Mouse (Mus musculus): ENCODE measurements around the gene Usp13. TPM values are rescaled to one million over a fixed set of nuclear protein-coding genes. Genes with fewer than 3 reads are reported as not detected.

Usp13 gene
- total and polyA plus RNA-seq, 2 experiments = 0.02 to 0.09 TPM

GRCm38 (mm10) chr3:32871081-32871480, 53.7 kb downstream of the Usp13 start:
- no peaks in the 10 kb centered on the region for H3K4me1 ChIP-seq (ENCODE audit: control insufficient read depth, insufficient read depth, low read length)
- no peak overlapping the region for H3K9ac ChIP-seq (ENCODE audit: low read depth, low read length)
- DNase-seq (ENCODE audit: extremely low read depth, low read depth, low spot score) = no peak
- no peak overlapping the region for H3K27ac ChIP-seq (replicated peaks; ENCODE audit: insufficient read depth, low read depth, low read length)
- TF ChIP-seq CTCF (IDR thresholded peaks at IDR 0.05; ENCODE audit: low read depth, low read length) (no peak), POLR2A (IDR thresholded peaks at IDR 0.05; ENCODE audit: extremely low read depth, insufficient read depth, low read length) (no peak)
- no peaks in the 10 kb centered on the region for H3K79me2 ChIP-seq (ENCODE audit: control insufficient read depth, insufficient read depth, low read length)
- WGBS = 81% methylated on average over 3 of the region's 3 CpGs
- H3K36me3 ChIP-seq (ENCODE audit: control insufficient read depth, insufficient read depth, low read length) = no peaks in the 10 kb centered on the region
- H3K4me3 ChIP-seq (ENCODE audit: insufficient read depth, low read depth, low read length) = no peak overlapping the region
- no peaks in the 10 kb centered on the region for H3K27me3 ChIP-seq (ENCODE audit: control insufficient read depth, insufficient read depth, low read length)

DNA sequence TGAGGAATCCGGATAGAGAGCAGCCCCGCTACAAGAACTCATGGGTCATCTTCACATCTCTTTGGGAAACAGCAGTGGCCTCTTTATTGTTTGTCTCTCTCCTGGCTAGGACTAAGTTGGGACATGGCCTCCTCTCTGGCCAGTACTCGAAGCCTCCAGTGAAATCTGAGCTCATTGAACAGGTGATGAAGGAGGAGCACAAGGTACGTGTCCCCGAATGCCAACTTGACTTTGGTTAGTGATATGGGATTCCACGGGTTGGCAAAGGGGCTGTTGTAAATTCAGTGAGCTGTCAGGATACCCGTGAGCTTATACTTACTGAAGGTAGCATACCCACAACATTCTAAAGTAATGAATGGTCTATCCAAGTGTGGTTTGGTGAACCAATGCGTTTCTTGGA, 69.0 kb downstream of the Usp13 start:
- no peak for TF ChIP-seq POLR2A (IDR thresholded peaks at IDR 0.05; ENCODE audit: extremely low read depth, insufficient read depth, low read length)
- no peak for TF ChIP-seq CTCF (IDR thresholded peaks at IDR 0.05; ENCODE audit: low read depth, low read length)

GRCm38 (mm10) chr3:32888886-32889285, 71.5 kb downstream of the Usp13 start:
- H3K27me3 ChIP-seq (ENCODE audit: control insufficient read depth, insufficient read depth, low read length) = no peaks in the 10 kb centered on the region
- H3K4me1 ChIP-seq (ENCODE audit: control insufficient read depth, insufficient read depth, low read length) = no peaks in the 10 kb centered on the region
- no peaks in the 10 kb centered on the region for H3K36me3 ChIP-seq (ENCODE audit: control insufficient read depth, insufficient read depth, low read length)
- no peak for DNase-seq (ENCODE audit: extremely low read depth, low read depth, low spot score)
- no peak overlapping the region for H3K4me3 ChIP-seq (ENCODE audit: insufficient read depth, low read depth, low read length)
- no peak overlapping the region for H3K9ac ChIP-seq (ENCODE audit: low read depth, low read length)
- no peaks in the 10 kb centered on the region for H3K79me2 ChIP-seq (ENCODE audit: control insufficient read depth, insufficient read depth, low read length)
- 91% methylated on average over 5 of the region's 5 CpGs for WGBS
- TF ChIP-seq CTCF (IDR thresholded peaks at IDR 0.05; ENCODE audit: low read depth, low read length) (no peak), POLR2A (IDR thresholded peaks at IDR 0.05; ENCODE audit: extremely low read depth, insufficient read depth, low read length) (no peak)
- H3K27ac ChIP-seq (replicated peaks; ENCODE audit: insufficient read depth, low read depth, low read length) = no peak overlapping the region

More for the DNA sequence above, 69.0 kb downstream of the Usp13 start:
- Histone ChIP-seq H3K27ac (replicated peaks; ENCODE audit: insufficient read depth, low read depth, low read length) (no peak overlapping the region), H3K36me3 (ENCODE audit: control insufficient read depth, insufficient read depth, low read length) (no peaks in the 10 kb centered on the region), H3K79me2 (ENCODE audit: control insufficient read depth, insufficient read depth, low read length) (no peaks in the 10 kb centered on the region), H3K4me1 (ENCODE audit: control insufficient read depth, insufficient read depth, low read length) (no peaks in the 10 kb centered on the region), H3K9ac (ENCODE audit: low read depth, low read length) (no peak overlapping the region), H3K4me3 (ENCODE audit: insufficient read depth, low read depth, low read length) (no peak overlapping the region), H3K27me3 (ENCODE audit: control insufficient read depth, insufficient read depth, low read length) (no peaks in the 10 kb centered on the region)
- WGBS = 82% methylated on average over 8 of the region's 8 CpGs
- no peak for DNase-seq (ENCODE audit: extremely low read depth, low read depth, low spot score)

DNA sequence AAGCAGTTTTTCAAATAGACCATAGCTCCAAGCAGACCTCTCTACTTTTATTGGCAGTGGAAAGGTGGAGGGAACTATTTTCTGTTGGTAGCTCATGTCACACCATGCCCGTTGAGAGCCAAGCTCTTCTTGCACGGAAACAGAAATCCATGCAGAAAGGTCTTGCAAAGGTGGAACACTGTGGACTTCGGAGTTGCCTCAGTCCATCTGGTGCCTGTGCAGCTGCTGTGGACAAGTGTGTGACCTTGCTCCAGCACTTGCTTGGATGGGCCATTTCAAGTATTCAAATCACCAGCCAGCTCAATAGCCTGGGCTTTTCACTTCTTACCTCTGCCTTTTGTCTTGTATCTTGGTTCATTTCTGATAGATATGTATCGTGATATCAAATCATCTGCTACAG, 72.8 kb downstream of the Usp13 start:
- no peaks in the 10 kb centered on the region for H3K27me3 ChIP-seq (ENCODE audit: control insufficient read depth, insufficient read depth, low read length)
- H3K4me1 ChIP-seq (ENCODE audit: control insufficient read depth, insufficient read depth, low read length) = no peaks in the 10 kb centered on the region
- H3K27ac ChIP-seq (replicated peaks; ENCODE audit: insufficient read depth, low read depth, low read length) = no peak overlapping the region
- H3K79me2 ChIP-seq (ENCODE audit: control insufficient read depth, insufficient read depth, low read length) = no peaks in the 10 kb centered on the region
- no peak for DNase-seq (ENCODE audit: extremely low read depth, low read depth, low spot score)
- H3K36me3 ChIP-seq (ENCODE audit: control insufficient read depth, insufficient read depth, low read length) = no peaks in the 10 kb centered on the region
- no peak for TF ChIP-seq CTCF (IDR thresholded peaks at IDR 0.05; ENCODE audit: low read depth, low read length)
- no peak overlapping the region for H3K4me3 ChIP-seq (ENCODE audit: insufficient read depth, low read depth, low read length)
- no peak overlapping the region for H3K9ac ChIP-seq (ENCODE audit: low read depth, low read length)
- WGBS = 90% methylated on average over 4 of the region's 4 CpGs

DNA sequence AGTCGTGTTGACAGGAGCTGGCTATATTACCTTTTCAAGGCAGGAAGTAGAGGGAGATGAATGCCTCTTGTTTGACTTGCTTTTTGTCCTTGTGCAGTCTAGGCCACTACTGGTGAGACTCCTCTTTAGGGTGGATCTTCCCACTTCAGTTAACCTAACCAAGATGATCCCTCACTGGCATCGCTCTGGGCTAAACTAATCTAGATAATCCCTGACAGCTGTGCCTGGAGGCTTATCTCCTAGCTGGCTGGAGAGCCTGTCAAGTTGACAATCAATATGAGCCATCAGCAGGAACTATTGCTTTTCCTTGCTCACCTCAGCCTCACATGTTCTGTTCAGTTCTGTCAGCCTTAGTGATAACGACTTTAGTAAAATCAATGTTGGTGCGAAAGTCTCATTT, 86.1 kb downstream of the Usp13 start:
- no peak overlapping the region for H3K27ac ChIP-seq (replicated peaks; ENCODE audit: insufficient read depth, low read depth, low read length)
- H3K79me2 ChIP-seq (ENCODE audit: control insufficient read depth, insufficient read depth, low read length) = no peaks in the 10 kb centered on the region
- no peaks in the 10 kb centered on the region for H3K4me1 ChIP-seq (ENCODE audit: control insufficient read depth, insufficient read depth, low read length)
- no peaks in the 10 kb centered on the region for H3K36me3 ChIP-seq (ENCODE audit: control insufficient read depth, insufficient read depth, low read length)
- TF ChIP-seq POLR2A (IDR thresholded peaks at IDR 0.05; ENCODE audit: extremely low read depth, insufficient read depth, low read length) = no peak
- 67% methylated on average over 4 of the region's 4 CpGs for WGBS
- no peak overlapping the region for H3K4me3 ChIP-seq (ENCODE audit: insufficient read depth, low read depth, low read length)
- DNase-seq (ENCODE audit: extremely low read depth, low read depth, low spot score) = no peak
- no peaks in the 10 kb centered on the region for H3K27me3 ChIP-seq (ENCODE audit: control insufficient read depth, insufficient read depth, low read length)
- no peak overlapping the region for H3K9ac ChIP-seq (ENCODE audit: low read depth, low read length)

DNA sequence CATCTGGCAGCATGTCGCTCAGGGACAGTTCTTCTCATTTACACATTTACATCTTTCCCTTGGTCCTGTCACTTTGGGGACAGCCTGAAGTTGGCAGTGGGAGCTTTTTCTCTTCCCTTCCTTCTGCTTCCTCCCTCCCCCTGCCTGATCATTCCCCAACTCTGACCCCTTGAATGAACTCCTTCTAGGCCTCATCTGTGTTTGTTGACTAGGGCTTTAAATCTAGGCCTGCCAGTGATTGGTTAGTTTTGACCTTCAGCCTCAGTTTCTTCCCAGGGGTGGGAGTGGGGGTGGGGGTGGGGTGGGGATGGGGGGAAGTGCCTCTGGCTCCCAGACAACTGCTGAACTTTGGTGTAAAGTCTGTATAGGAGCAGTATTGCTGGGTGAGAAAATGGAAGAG, 87.3 kb downstream of the Usp13 start:
- TF ChIP-seq CTCF (IDR thresholded peaks at IDR 0.05; ENCODE audit: low read depth, low read length) (no peak), POLR2A (IDR thresholded peaks at IDR 0.05; ENCODE audit: extremely low read depth, insufficient read depth, low read length) (no peak)
- Histone ChIP-seq H3K27me3 (ENCODE audit: control insufficient read depth, insufficient read depth, low read length) (no peaks in the 10 kb centered on the region), H3K9ac (ENCODE audit: low read depth, low read length) (no peak overlapping the region), H3K36me3 (ENCODE audit: control insufficient read depth, insufficient read depth, low read length) (no peaks in the 10 kb centered on the region), H3K4me1 (ENCODE audit: control insufficient read depth, insufficient read depth, low read length) (no peaks in the 10 kb centered on the region), H3K27ac (replicated peaks; ENCODE audit: insufficient read depth, low read depth, low read length) (no peak overlapping the region), H3K79me2 (ENCODE audit: control insufficient read depth, insufficient read depth, low read length) (no peaks in the 10 kb centered on the region), H3K4me3 (ENCODE audit: insufficient read depth, low read depth, low read length) (no peak overlapping the region)
- WGBS = 82% methylated on average over 1 of the region's 1 CpGs
- no peak for DNase-seq (ENCODE audit: extremely low read depth, low read depth, low spot score)

Data from liver, adult 2 months (tissue).